Mouse (Mus musculus) liver, embryonic 14.5 days (tissue): ENCODE data around the gene Wdr27. TPM values are rescaled to one million over a fixed set of nuclear protein-coding genes. Genes with fewer than 3 reads are reported as not detected.
"Not testable (repeated sequence)": the region's sequence is repeated elsewhere in the genome, so short reads cannot be mapped to it uniquely, and the experiment has no call there.

Experiments used
- ATAC-seq: fragments of 200-750 bp; cut with Nextera tagmentation; 2 replicates; pipeline ENCODE4 v1.8.0; 2017; ENCODE audit warnings: moderate number of reproducible peaks, mild to moderate bottlenecking, moderate library complexity; ENCODE audit not compliant: insufficient read depth
- DNase-seq, 3 experiments: peaks; one replicate each; pipeline ENCODE4 v3.0.0-alpha.2; 2012 to 2013; ENCODE audit warnings: low read depth in 3 of 3, low spot score in 3 of 3
- H3K27ac ChIP-seq: fragments of 300-500 bp; sonication (generic); 2 replicates; pipeline ENCODE4 v1.5.1; 2014; ENCODE audit warnings: moderate library complexity, mild to moderate bottlenecking, control low read depth, inconsistent platforms
- H3K27me3 ChIP-seq: fragments of 300-500 bp; sonication (generic); 2 replicates; pipeline ENCODE4 v1.6.1; 2014; ENCODE audit warnings: mild to moderate bottlenecking, low read length, moderate library complexity; ENCODE audit not compliant: control insufficient read depth, insufficient read depth
- H3K36me3 ChIP-seq: fragments of 300-500 bp; sonication (generic); replicated peaks from 2 replicates; pipeline ENCODE4 v1.6.1; 2014; ENCODE audit warnings: low read depth; ENCODE audit not compliant: control insufficient read depth, insufficient read depth
- H3K4me1 ChIP-seq, 2 experiments: fragments of 200-500 bp in 1 of 2; fragments of 300-500 bp in 1 of 2; sonication (generic) in 1 of 2; replicated peaks; 2 replicates each; pipeline ENCODE4 v1.6.1; 2012 to 2014; ENCODE audit warnings: antibody characterized with exemption in 1 of 2, inconsistent platforms in 1 of 2, low read length in 1 of 2; ENCODE audit not compliant: control insufficient read depth in 2 of 2, insufficient read depth in 2 of 2
- H3K4me2 ChIP-seq: fragments of 300-500 bp; sonication (generic); 2 replicates; pipeline ENCODE4 v1.6.1; 2014; ENCODE audit warnings: low read depth, mild to moderate bottlenecking, control low read depth, moderate library complexity
- H3K4me3 ChIP-seq, 2 experiments: fragments of 200-500 bp in 1 of 2; fragments of 300-500 bp in 1 of 2; sonication (generic) in 1 of 2; 2 replicates each; pipeline ENCODE4 v1.5.1; 2012 to 2014; ENCODE audit warnings: low read depth in 2 of 2, low read length in 2 of 2, mild to moderate bottlenecking in 2 of 2, control low read depth in 1 of 2, inconsistent platforms in 1 of 2, moderate library complexity in 1 of 2; ENCODE audit not compliant: insufficient read depth in 1 of 2
- H3K9ac ChIP-seq: fragments of 300-500 bp; sonication (generic); replicated peaks from 2 replicates; pipeline ENCODE4 v1.6.1; 2014; ENCODE audit warnings: mild to moderate bottlenecking, control low read depth, moderate library complexity
- H3K9me3 ChIP-seq: fragments of 300-500 bp; sonication (generic); 2 replicates; pipeline ENCODE4 v1.6.1; 2016; ENCODE audit warnings: low read length, mixed read lengths; ENCODE audit not compliant: control insufficient read depth
- CTCF ChIP-seq: IDR thresholded peaks from 2 replicates; pipeline ENCODE4 v1.5.1; 2016; ENCODE audit warnings: antibody characterized with exemption, low read depth, control low read depth
- EP300 ChIP-seq: IDR thresholded peaks from 2 replicates; pipeline ENCODE4 v1.6.1; 2016; ENCODE audit warnings: antibody characterized with exemption, low read depth
- WGBS: fragments of 180-500 bp; shearing (Covaris S2); extraction: QIAGEN DNeasy Blood & Tissue Kit; methylation state at CpG from one replicate; pipeline ENCODE4 v1.1.7; 2014; ENCODE audit not compliant: insufficient replicate concordance; 5-methylcytosine and 5-hydroxymethylcytosine counted together
- polyA plus RNA-seq, 2 experiments: library from polyadenylated mRNA; depleted of rRNA in 1 of 2; stranded (reverse) in 1 of 2; unstranded in 1 of 2; fragments of >200 nt; fragmentation: Nextera tagmentation in 1 of 2; extraction: Ambion mirVana in 1 of 2; gene quantifications; 2 replicates each; pipeline versions ENCODE4 v1.2.1 to v1.2.3; 2012 to 2014

The Wdr27 gene
- polyA plus RNA-seq, 2 experiments: 0.51 to 0.79 TPM

GRCm38 (mm10) chr17:14935841-14936605 lies 6.9 kb downstream of the Wdr27 start:
- TF ChIP-seq EP300 (no peak), CTCF (no peak)
- Histone ChIP-seq H3K4me2 (no peak overlapping the region), H3K27ac (no peak overlapping the region), H3K36me3 (no peaks in the 10 kb centered on the region), H3K9me3 (no peaks in the 10 kb centered on the region), H3K27me3 (no peaks in the 10 kb centered on the region), H3K4me3 (no peak overlapping the region), H3K9ac (no peak overlapping the region), H3K4me1 (no peaks in the 10 kb centered on the region)
- no peak for ATAC-seq
- no peak for DNase-seq
- 51% methylated on average over 5 of the region's 5 CpGs for WGBS

GRCm38 (mm10) chr17:14935280-14935679 lies 7.7 kb downstream of the Wdr27 start:
- not testable (repeated sequence) for ATAC-seq, DNase-seq, H3K9me3 ChIP-seq, H3K4me2 ChIP-seq, H3K36me3 ChIP-seq, H3K4me1 ChIP-seq, H3K9ac ChIP-seq, H3K27ac ChIP-seq, H3K4me3 ChIP-seq, H3K27me3 ChIP-seq
- 71% methylated on average over 14 of the region's 14 CpGs for WGBS

GRCm38 (mm10) chr17:14931469-14931868 lies 11.5 kb downstream of the Wdr27 start:
- 44% methylated on average over 5 of the region's 5 CpGs for WGBS
- H3K4me3 ChIP-seq: no peak overlapping the region
- no peaks in the 10 kb centered on the region for H3K9me3 ChIP-seq
- TF ChIP-seq EP300 (no peak), CTCF (no peak)
- no peak overlapping the region for H3K27ac ChIP-seq
- no peak overlapping the region for H3K4me2 ChIP-seq
- no peaks in the 10 kb centered on the region for H3K27me3 ChIP-seq
- H3K4me1 ChIP-seq: no peaks in the 10 kb centered on the region
- no peaks in the 10 kb centered on the region for H3K36me3 ChIP-seq
- DNase-seq (no peak), ATAC-seq (no peak)
- H3K9ac ChIP-seq: no peak overlapping the region

- H3K4me1 ChIP-seq: no peaks in the 10 kb centered on the region
- no peak for ATAC-seq
Observed at GRCm38 (mm10) chr17:14930697-14931096, 12.3 kb downstream of the Wdr27 start.

GRCm38 (mm10) chr17:14928631-14929030 lies 14.3 kb downstream of the Wdr27 start:
- Histone ChIP-seq H3K27me3 (no peaks in the 10 kb centered on the region), H3K4me3 (no peak overlapping the region), H3K36me3 (no peaks in the 10 kb centered on the region), H3K27ac (no peak overlapping the region), H3K4me1 (no peaks in the 10 kb centered on the region), H3K9me3 (no peaks in the 10 kb centered on the region), H3K9ac (no peak overlapping the region), H3K4me2 (no peak overlapping the region)
- no peak for TF ChIP-seq CTCF
- TF ChIP-seq EP300: no peak
- DNase-seq: no peak
- WGBS: 64% methylated on average over 5 of the region's 5 CpGs
- ATAC-seq: no peak

More at GRCm38 (mm10) chr17:14930697-14931096, 12.3 kb downstream of the Wdr27 start:
- 26% methylated on average over 7 of the region's 7 CpGs for WGBS
- H3K27me3 ChIP-seq: no peaks in the 10 kb centered on the region
- H3K36me3 ChIP-seq: no peaks in the 10 kb centered on the region
- no peak overlapping the region for H3K4me2 ChIP-seq
- TF ChIP-seq EP300 (no peak), CTCF (no peak)
- DNase-seq: no peak
- no peak overlapping the region for H3K9ac ChIP-seq
- H3K27ac ChIP-seq: no peak overlapping the region
- no peak overlapping the region for H3K4me3 ChIP-seq
- H3K9me3 ChIP-seq: no peaks in the 10 kb centered on the region
